Comparison of ENCODE assay signal across 15 mouse cellular contexts in genomic region chr10:116894540-116894939, GRCm38 (mm10). TPM values are rescaled to one million over a fixed set of nuclear protein-coding genes. Genes with fewer than 3 reads are reported as not detected.
DNase-seq lines count a peak whose midpoint lies in the region; ATAC-seq and TF ChIP-seq lines count a peak whose summit lies in the region.
"Had no signal": no experiment of that assay in that cellular context is flagged by ENCODE, and none has a peak within 500 bp of the region (broad histone marks: within the 10 kb centered on the region; RNA-seq: fewer than 3 reads in every experiment).

No protein-coding gene starts in this region.

- H3K27me3 ChIP-seq in intestine, postnatal 0 days (replicated peaks; ENCODE audit: control insufficient read depth, insufficient read depth, low read length), result no peaks in the 10 kb centered on the region
- H3K27me3 ChIP-seq in intestine, embryonic 15.5 days (replicated peaks), result no peaks in the 10 kb centered on the region
- H3K27me3 ChIP-seq in small intestine, adult 2 months (ENCODE audit: control insufficient read depth, insufficient read depth, low read length), result no peaks in the 10 kb centered on the region
- H3K27me3 ChIP-seq: forebrain, embryonic 13.5 days; forebrain, embryonic 15.5 days; Patski had no signal

- TF ChIP-seq CTCF in intestine, postnatal 0 days (IDR thresholded peaks at IDR 0.05; ENCODE audit: low read depth), result no peak
- no peak for TF ChIP-seq CTCF in small intestine, adult 2 months (IDR thresholded peaks at IDR 0.05; ENCODE audit: extremely low read depth, insufficient read length, insufficient replicate concordance, low read depth, low read length)

- H3K36me3 ChIP-seq in intestine, postnatal 0 days (ENCODE audit: control insufficient read depth, insufficient read depth), result no peaks in the 10 kb centered on the region
- no peaks in the 10 kb centered on the region for H3K36me3 ChIP-seq in intestine, embryonic 15.5 days
- H3K36me3 ChIP-seq in small intestine, adult 2 months (ENCODE audit: control insufficient read depth, insufficient read depth, low read length), result peaks cover 2% of the 10 kb centered on the region; the same call in 1 of the 2 replicates
- H3K36me3 ChIP-seq: embryonic facial prominence, embryonic 10.5 days; embryonic facial prominence, embryonic 12.5 days; forebrain, embryonic 15.5 days had no signal

- H3K27ac ChIP-seq in intestine, postnatal 0 days (ENCODE audit: low read depth, low read length), result no peak overlapping the region
- H3K27ac ChIP-seq in intestine, embryonic 15.5 days, result no peak overlapping the region
- peak overlapping the region; percentile 56 for H3K27ac ChIP-seq in small intestine, adult 2 months (ENCODE audit: insufficient read depth, low read depth, low read length)
- H3K27ac ChIP-seq: embryonic facial prominence, embryonic 10.5 days; embryonic facial prominence, embryonic 12.5 days; forebrain, embryonic 13.5 days; forebrain, embryonic 15.5 days had no signal

- no peak for ATAC-seq in intestine, postnatal 0 days
- ATAC-seq in intestine, embryonic 15.5 days, result no peak
- ATAC-seq in granulocyte monocyte progenitor cell, adult 5-6 weeks (replicated peaks; ENCODE audit: poor library complexity, severe bottlenecking), result peak; percentile 67
- ATAC-seq: forebrain, embryonic 13.5 days; Patski had no signal

- no peak overlapping the region; the same call in 1 of the 2 replicates for H3K9ac ChIP-seq in intestine, postnatal 0 days (ENCODE audit: low read depth, low read length)
- no peak overlapping the region for H3K9ac ChIP-seq in intestine, embryonic 15.5 days
- H3K9ac ChIP-seq: embryonic facial prominence, embryonic 12.5 days; forebrain, embryonic 13.5 days; forebrain, embryonic 15.5 days; forebrain, postnatal 0 days had no signal

- H3K9me3 ChIP-seq in intestine, postnatal 0 days (ENCODE audit: control insufficient read depth), result no peaks in the 10 kb centered on the region
- no peaks in the 10 kb centered on the region for H3K9me3 ChIP-seq in intestine, embryonic 15.5 days
- H3K9me3 ChIP-seq: embryonic facial prominence, embryonic 10.5 days; embryonic facial prominence, embryonic 12.5 days; forebrain, embryonic 13.5 days; forebrain, embryonic 15.5 days had no signal

- TF ChIP-seq POLR2A in small intestine, adult 2 months (IDR thresholded peaks at IDR 0.05; ENCODE audit: low read depth, low read length), result no peak

- no peak for DNase-seq in kidney, postnatal 10 days
- no peak for DNase-seq in spleen, postnatal 14 days (ENCODE audit: low spot score in 2 of 2)
- DNase-seq: adrenal gland, postnatal 25 days; cerebellum, adult 11 months had no signal

- peaks cover 6% of the 10 kb centered on the region for H3K4me1 ChIP-seq in intestine, postnatal 0 days (replicated peaks; ENCODE audit: control insufficient read depth, insufficient read depth, low read length)
- no peaks in the 10 kb centered on the region for H3K4me1 ChIP-seq in intestine, embryonic 15.5 days (replicated peaks)
- H3K4me1 ChIP-seq in small intestine, adult 2 months (ENCODE audit: control insufficient read depth, insufficient read depth, insufficient read length, low read length), result peaks cover 27% of the 10 kb centered on the region; the same call in 1 of the 2 replicates
- H3K4me1 ChIP-seq: forebrain, embryonic 13.5 days; forebrain, embryonic 15.5 days had no signal

- peak overlapping the region; percentile 61; the same call in 1 of the 2 replicates for H3K4me2 ChIP-seq in intestine, postnatal 0 days (replicated peaks; ENCODE audit: low read depth)
- H3K4me2 ChIP-seq in intestine, embryonic 15.5 days (replicated peaks), result no peak overlapping the region
- H3K4me2 ChIP-seq: embryonic facial prominence, embryonic 12.5 days; forebrain, embryonic 13.5 days; forebrain, embryonic 15.5 days had no signal

- no peak overlapping the region for H3K4me3 ChIP-seq in intestine, postnatal 0 days (ENCODE audit: low read depth, low read length)
- H3K4me3 ChIP-seq in intestine, embryonic 15.5 days (replicated peaks), result no peak overlapping the region
- peak overlapping the region; percentile 38; the same call in 1 of the 2 replicates for H3K4me3 ChIP-seq in small intestine, adult 2 months (ENCODE audit: low read depth, low read length)
- H3K4me3 ChIP-seq: embryonic facial prominence, embryonic 10.5 days; embryonic facial prominence, embryonic 12.5 days; forebrain, embryonic 13.5 days; forebrain, embryonic 15.5 days had no signal

- 79% methylated on average over 6 of the region's 6 CpGs for WGBS in intestine, postnatal 0 days
- 86% methylated on average over 6 of the region's 6 CpGs for WGBS in intestine, embryonic 15.5 days
- 51% methylated on average over 6 of the region's 6 CpGs for whole genome bisulfite sequencing in small intestine, adult 2 months

RNA-seq across cellular contexts. Expression of gene Myrfl, which starts 2.2 kb away (rescaled TPM):
- polyA plus RNA-seq in intestine, postnatal 0 days (2015; fragmentation: Nextera tagmentation; extraction: Ambion mirVana), result 7.3 and 9.5 TPM in 2 replicates
- polyA plus RNA-seq in intestine, embryonic 15.5 days (2015; fragmentation: Nextera tagmentation; extraction: Ambion mirVana), result 7.9 and 8.2 TPM in 2 replicates
- total RNA-seq in granulocyte monocyte progenitor cell, adult 5-6 weeks (2014; fragmentation: Nextera tagmentation), result not detected in 2 replicates
- total RNA-seq in granulocyte monocyte progenitor cell, adult 5-6 weeks (2017), result not detected in 2 replicates
- 5.1 and 22.8 TPM in 2 replicates for polyA plus RNA-seq in small intestine, adult 2 months (2012; rRNA removed)
- total RNA-seq: forebrain, postnatal 0 days; MEL had no signal
- polyA plus RNA-seq: forebrain, postnatal 0 days had no signal

RNA-seq across cellular contexts. Expression of gene Rab3ip, which starts 56.0 kb away (rescaled TPM):
- 20.9 and 21.9 TPM in 2 replicates for polyA plus RNA-seq in intestine, postnatal 0 days (2015; fragmentation: Nextera tagmentation; extraction: Ambion mirVana)
- 33.1 and 34.3 TPM in 2 replicates for polyA plus RNA-seq in intestine, embryonic 15.5 days (2015; fragmentation: Nextera tagmentation; extraction: Ambion mirVana)
- 12.0 and 26.3 TPM in 2 replicates for total RNA-seq in granulocyte monocyte progenitor cell, adult 5-6 weeks (2014; fragmentation: Nextera tagmentation)
- 17.9 and 19.2 TPM in 2 replicates for total RNA-seq in granulocyte monocyte progenitor cell, adult 5-6 weeks (2017)
- polyA plus RNA-seq in small intestine, adult 2 months (2012; rRNA removed), result 134 and 169 TPM in 2 replicates
